Mouse (Mus musculus): ENCODE results near the gene Gm49387. TPM values are rescaled to one million over a fixed set of nuclear protein-coding genes. Genes with fewer than 3 reads are reported as not detected.

Gene Gm49387
- total RNA-seq, 1 experiment from 2014 or later, result 3.0 TPM

DNA sequence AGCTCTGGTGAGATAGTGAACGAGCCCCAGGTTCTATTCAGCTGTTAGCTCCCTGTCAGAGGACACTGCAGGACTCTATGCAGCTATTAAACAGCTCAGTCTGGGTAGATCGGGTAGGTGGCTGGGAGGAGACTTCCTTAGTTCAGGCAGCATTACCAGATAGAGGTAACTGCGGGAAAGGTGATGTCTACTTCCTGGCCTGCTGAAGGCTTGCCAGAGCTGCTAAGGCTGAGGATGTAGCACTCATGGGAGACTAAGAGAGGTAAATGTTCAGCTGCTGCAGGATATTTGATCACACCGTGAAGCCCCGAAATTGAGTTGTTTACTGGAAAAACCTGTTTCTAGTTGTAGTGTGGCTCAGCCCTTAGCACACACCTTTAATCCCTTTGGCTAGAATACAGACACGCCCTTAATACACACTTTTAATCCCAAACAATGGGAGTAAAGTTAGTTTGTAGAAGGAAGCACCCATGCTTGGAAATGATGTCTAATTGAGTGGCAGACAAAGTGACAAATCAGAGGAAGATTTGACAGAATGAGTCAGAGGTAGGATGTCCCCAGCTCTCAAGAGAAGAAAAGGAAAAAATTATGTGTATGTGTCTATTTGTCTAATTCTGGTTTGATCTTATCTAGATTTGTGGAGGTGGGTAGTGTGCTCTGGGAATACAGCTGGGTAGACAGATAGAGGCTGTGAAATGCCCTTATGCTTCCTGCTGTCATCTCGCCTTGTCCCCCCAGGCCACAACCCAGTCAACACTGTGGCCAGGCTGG lies 115.5 kb downstream of the Gm49387 start:
- no peak for DNase-seq

DNA sequence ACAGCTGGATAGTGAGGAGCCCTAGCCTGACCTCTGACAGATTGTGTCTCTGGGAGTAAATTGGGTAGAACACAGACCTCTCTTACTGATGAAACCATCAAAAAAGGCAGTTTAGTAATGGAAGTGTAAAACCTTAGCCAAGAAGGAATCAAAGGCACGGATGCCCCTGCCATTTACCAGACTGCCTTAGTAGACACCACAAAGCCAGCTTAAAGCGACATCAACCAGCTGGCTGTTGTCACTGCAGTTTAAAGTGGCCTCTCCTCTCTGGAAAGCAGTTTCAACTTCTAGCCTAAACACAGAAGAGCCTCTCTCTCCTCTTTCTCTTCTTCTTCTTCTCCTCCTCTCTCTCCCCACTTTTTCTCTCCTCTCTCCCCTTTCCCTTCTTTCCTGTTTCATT lies 119.4 kb downstream of the Gm49387 start:
- peak; percentile 39 for DNase-seq

DNA sequence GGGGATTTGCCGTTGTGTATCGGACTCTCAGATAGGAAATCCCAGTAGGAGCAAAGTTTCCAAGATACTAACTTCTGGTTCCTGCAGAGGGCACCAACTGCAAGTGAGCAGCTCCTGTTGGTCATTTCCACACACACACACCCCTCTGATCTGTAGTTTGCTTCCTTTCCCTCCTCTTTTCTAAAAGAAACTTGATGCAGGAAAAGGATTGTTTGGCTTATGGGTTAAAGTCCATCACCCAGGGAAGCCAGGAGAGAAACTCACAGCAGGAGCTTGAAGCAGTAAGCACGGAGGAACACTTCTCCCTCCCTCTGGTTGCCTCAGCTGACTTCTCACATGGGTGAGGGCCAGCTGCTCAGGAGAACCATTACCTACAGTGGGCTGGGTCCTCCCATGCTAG lies 121.5 kb downstream of the Gm49387 start:
- peak; percentile 36 for DNase-seq

DNA sequence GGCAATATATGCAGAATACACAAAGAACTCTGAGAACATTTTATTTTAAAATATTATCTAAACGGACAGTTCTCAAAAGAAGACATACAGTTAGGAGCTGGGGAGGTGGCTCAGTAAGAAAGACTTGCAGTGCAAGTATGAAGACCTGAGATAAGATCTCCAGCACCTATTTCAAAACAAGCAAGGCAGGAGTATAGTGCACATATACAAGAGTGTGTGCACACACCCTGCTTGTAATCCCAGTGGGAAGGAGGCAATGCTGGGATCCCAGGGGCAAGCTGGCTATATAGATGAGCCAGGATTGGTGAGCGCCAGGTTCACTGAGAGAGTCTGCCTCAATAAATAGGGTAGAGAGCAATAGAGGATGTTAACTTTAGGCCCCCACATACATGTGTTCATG lies 124.8 kb downstream of the Gm49387 start:
- DNase-seq, result no peak

DNA sequence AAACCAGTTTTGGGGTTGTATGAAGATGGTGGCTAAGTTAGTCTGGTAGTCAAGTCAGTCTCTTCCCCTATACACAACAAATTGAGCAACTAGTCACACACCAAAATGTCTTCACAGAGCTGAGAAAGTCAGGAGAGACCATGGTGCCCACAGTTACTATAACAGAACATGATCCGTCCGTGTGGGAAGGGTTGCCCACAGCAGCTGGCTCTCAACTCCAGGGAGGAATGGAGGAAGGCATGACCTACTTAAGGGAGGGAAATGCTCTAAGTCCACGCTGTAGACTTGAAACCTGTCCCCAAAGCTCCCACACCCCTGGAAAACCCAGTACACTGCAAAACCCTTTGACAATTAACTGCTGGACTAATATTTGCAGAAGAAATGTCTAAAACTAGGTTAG lies 130.4 kb downstream of the Gm49387 start:
- no peak for DNase-seq

DNA sequence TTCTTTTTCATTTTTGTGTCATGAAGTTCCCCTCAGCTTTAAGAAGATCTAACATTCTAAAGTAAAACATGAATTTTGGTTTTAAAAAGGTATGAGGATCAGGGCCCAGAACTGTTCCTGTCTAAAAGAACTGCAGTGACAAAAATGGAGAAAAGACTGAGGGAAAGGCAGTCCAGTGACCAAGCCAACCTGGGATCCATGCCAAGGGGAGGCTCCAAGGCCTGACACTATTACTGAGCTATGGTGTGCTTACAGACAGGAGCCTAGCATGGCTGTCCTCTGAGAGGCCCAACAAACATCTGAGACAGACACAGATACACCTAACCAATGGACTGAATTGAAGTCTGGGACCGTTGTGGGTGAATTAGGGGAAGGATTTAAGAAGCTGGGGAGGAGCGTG lies 130.8 kb downstream of the Gm49387 start:
- peak; percentile 76 for DNase-seq

- no peak for DNase-seq
These were observed 134.2 kb downstream of the Gm49387 start for GRCm38 (mm10) chr14:31506456-31506855.

GRCm38 (mm10) chr14:31503406-31503805 lies 137.3 kb downstream of the Gm49387 start:
- no peak for DNase-seq

Other genes with a start within 250 kb of the Gm49387 start
- 123 and 142 TPM in 2 replicates for gene Sh3bp5, start 204.8 kb downstream of the Gm49387 start, total RNA-seq (2021)
- 41.5 and 44.2 TPM in 2 replicates for gene Eaf1, start 146.5 kb downstream of the Gm49387 start, total RNA-seq (2021)
- gene Mettl6, start 145.8 kb downstream of the Gm49387 start, total RNA-seq (2021), result 22.0 and 30.2 TPM in 2 replicates
- gene Colq, start 49.5 kb downstream of the Gm49387 start, total RNA-seq (2021), result 0.15 and 1.3 TPM in 2 replicates
- gene Btd, start 150 bp upstream of the Gm49387 start, total RNA-seq (2021), result 40.4 and 47.4 TPM in 2 replicates
- 62.2 and 112 TPM in 2 replicates for gene Hacl1, start 408 bp upstream of the Gm49387 start, total RNA-seq (2021)
- 25.1 and 26.0 TPM in 2 replicates for gene Ankrd28, start 189.8 kb upstream of the Gm49387 start, total RNA-seq (2021)

All from adrenal gland, postnatal 14 days (tissue).